Mouse (Mus musculus) liver, adult 2 months (tissue): ENCODE measurements at regions not wholly inside any gene's neighbourhood (a gene's known extent, or its start where the extent isn't known, plus 50 kb on each side); places are given as distances from the start of the nearest gene placed in this dataset.

Experiments used
- CTCF ChIP-seq: fragments of 200-500 bp; IDR thresholded peaks from 2 replicates; pipeline ENCODE4 v1.5.1; 2011; ENCODE audit warnings: low read depth, low read length, control low read depth
- POLR2A ChIP-seq: fragments of 200-500 bp; IDR thresholded peaks from 2 replicates; pipeline ENCODE4 v1.6.1; 2011; ENCODE audit warnings: low read length, control low read depth; ENCODE audit not compliant: insufficient read depth; ENCODE audit errors: extremely low read depth

DNA sequence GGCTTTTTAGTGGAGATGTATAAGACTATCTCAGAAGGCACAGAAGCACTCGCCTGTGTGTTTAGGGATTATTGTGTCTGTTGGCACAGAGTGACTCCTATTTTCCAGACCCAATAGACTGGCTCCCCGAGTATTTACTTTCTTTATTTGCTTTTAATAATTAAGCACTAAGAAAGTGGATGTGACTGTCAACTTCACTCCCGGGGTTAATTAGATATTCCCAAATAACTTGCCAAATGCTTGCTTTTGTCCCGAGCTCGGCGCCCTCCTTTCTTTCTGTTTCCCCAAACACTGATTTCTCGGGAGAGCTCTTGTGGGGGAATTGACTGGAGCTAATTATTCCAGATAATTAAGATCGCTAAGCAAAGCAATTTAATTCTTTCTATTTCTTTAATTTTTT lies 60.1 kb upstream of the Camk1g start:
- TF ChIP-seq POLR2A (no peak), CTCF (no peak)
